Mouse (Mus musculus): ENCODE measurements around the gene Gm8994. TPM values are rescaled to one million over a fixed set of nuclear protein-coding genes. Genes with fewer than 3 reads are reported as not detected.
"Not testable (repeated sequence)": the region's sequence is repeated elsewhere in the genome, so short reads cannot be mapped to it uniquely, and the experiment has no call there.

Gene Gm8994
- total RNA-seq (2017), result not detected in 2 replicates

- not testable (repeated sequence) for ATAC-seq (replicated peaks in 1 of 2; ENCODE audit: insufficient read depth in 1 of 2, low FRiP score in 2 of 2, low TSS enrichment in 1 of 2, low read depth in 1 of 2, poor library complexity in 2 of 2, severe bottlenecking in 2 of 2)
Observed at GRCm38 (mm10) chr6:136327239-136327638, at the start of gene Gm8994. TSS of gene Gm8994 (plus strand) at chr6:136327539.

- ATAC-seq (replicated peaks in 1 of 2; ENCODE audit: insufficient read depth in 1 of 2, low FRiP score in 2 of 2, low TSS enrichment in 1 of 2, low read depth in 1 of 2, poor library complexity in 2 of 2, severe bottlenecking in 2 of 2), result no peak
Observed at GRCm38 (mm10) chr6:136277685-136278084, 49.7 kb upstream of the Gm8994 start.

- ATAC-seq (replicated peaks in 1 of 2; ENCODE audit: insufficient read depth in 1 of 2, low FRiP score in 2 of 2, low TSS enrichment in 1 of 2, low read depth in 1 of 2, poor library complexity in 2 of 2, severe bottlenecking in 2 of 2), result no peak
Observed at GRCm38 (mm10) chr6:136284565-136284964, 42.8 kb upstream of the Gm8994 start.

- no peak for ATAC-seq (replicated peaks in 1 of 2; ENCODE audit: insufficient read depth in 1 of 2, low FRiP score in 2 of 2, low TSS enrichment in 1 of 2, low read depth in 1 of 2, poor library complexity in 2 of 2, severe bottlenecking in 2 of 2)
Observed at GRCm38 (mm10) chr6:136286180-136286579, 41.2 kb upstream of the Gm8994 start.

- no peak for ATAC-seq (replicated peaks in 1 of 2; ENCODE audit: insufficient read depth in 1 of 2, low FRiP score in 2 of 2, low TSS enrichment in 1 of 2, low read depth in 1 of 2, poor library complexity in 2 of 2, severe bottlenecking in 2 of 2)
Observed at GRCm38 (mm10) chr6:136286589-136286988, 40.8 kb upstream of the Gm8994 start.

GRCm38 (mm10) chr6:136291424-136291823 lies 35.9 kb upstream of the Gm8994 start:
- ATAC-seq (replicated peaks in 1 of 2; ENCODE audit: insufficient read depth in 1 of 2, low FRiP score in 2 of 2, low TSS enrichment in 1 of 2, low read depth in 1 of 2, poor library complexity in 2 of 2, severe bottlenecking in 2 of 2), result no peak

- no peak for ATAC-seq (replicated peaks in 1 of 2; ENCODE audit: insufficient read depth in 1 of 2, low FRiP score in 2 of 2, low TSS enrichment in 1 of 2, low read depth in 1 of 2, poor library complexity in 2 of 2, severe bottlenecking in 2 of 2)
Observed at GRCm38 (mm10) chr6:136291951-136292714, 35.2 kb upstream of the Gm8994 start.

GRCm38 (mm10) chr6:136293700-136294099 lies 33.6 kb upstream of the Gm8994 start:
- no peak for ATAC-seq (replicated peaks in 1 of 2; ENCODE audit: insufficient read depth in 1 of 2, low FRiP score in 2 of 2, low TSS enrichment in 1 of 2, low read depth in 1 of 2, poor library complexity in 2 of 2, severe bottlenecking in 2 of 2)

- no peak for ATAC-seq (replicated peaks in 1 of 2; ENCODE audit: insufficient read depth in 1 of 2, low FRiP score in 2 of 2, low TSS enrichment in 1 of 2, low read depth in 1 of 2, poor library complexity in 2 of 2, severe bottlenecking in 2 of 2)
Observed at GRCm38 (mm10) chr6:136295821-136296220, 31.5 kb upstream of the Gm8994 start.

GRCm38 (mm10) chr6:136296251-136296650 lies 31.1 kb upstream of the Gm8994 start:
- ATAC-seq (replicated peaks in 1 of 2; ENCODE audit: insufficient read depth in 1 of 2, low FRiP score in 2 of 2, low TSS enrichment in 1 of 2, low read depth in 1 of 2, poor library complexity in 2 of 2, severe bottlenecking in 2 of 2), result no peak

GRCm38 (mm10) chr6:136303514-136303913 lies 23.8 kb upstream of the Gm8994 start:
- no peak for ATAC-seq (replicated peaks in 1 of 2; ENCODE audit: insufficient read depth in 1 of 2, low FRiP score in 2 of 2, low TSS enrichment in 1 of 2, low read depth in 1 of 2, poor library complexity in 2 of 2, severe bottlenecking in 2 of 2)

GRCm38 (mm10) chr6:136304369-136304988 lies 22.9 kb upstream of the Gm8994 start:
- no peak for ATAC-seq (replicated peaks in 1 of 2; ENCODE audit: insufficient read depth in 1 of 2, low FRiP score in 2 of 2, low TSS enrichment in 1 of 2, low read depth in 1 of 2, poor library complexity in 2 of 2, severe bottlenecking in 2 of 2)

- ATAC-seq (replicated peaks in 1 of 2; ENCODE audit: insufficient read depth in 1 of 2, low FRiP score in 2 of 2, low TSS enrichment in 1 of 2, low read depth in 1 of 2, poor library complexity in 2 of 2, severe bottlenecking in 2 of 2), result 0 out of 4 replicates have a peak, but pooled peaks of 1 of the 2 experiments have one; percentile 12
Observed at GRCm38 (mm10) chr6:136309487-136309886, 17.9 kb upstream of the Gm8994 start.

GRCm38 (mm10) chr6:136328416-136328815 lies 1.1 kb downstream of the Gm8994 start:
- ATAC-seq (replicated peaks in 1 of 2; ENCODE audit: insufficient read depth in 1 of 2, low FRiP score in 2 of 2, low TSS enrichment in 1 of 2, low read depth in 1 of 2, poor library complexity in 2 of 2, severe bottlenecking in 2 of 2), result not testable (repeated sequence)

- ATAC-seq (replicated peaks in 1 of 2; ENCODE audit: insufficient read depth in 1 of 2, low FRiP score in 2 of 2, low TSS enrichment in 1 of 2, low read depth in 1 of 2, poor library complexity in 2 of 2, severe bottlenecking in 2 of 2), result no peak
Observed at GRCm38 (mm10) chr6:136340669-136341068, 13.3 kb downstream of the Gm8994 start.

GRCm38 (mm10) chr6:136341093-136341492 lies 13.8 kb downstream of the Gm8994 start:
- no peak for ATAC-seq (replicated peaks in 1 of 2; ENCODE audit: insufficient read depth in 1 of 2, low FRiP score in 2 of 2, low TSS enrichment in 1 of 2, low read depth in 1 of 2, poor library complexity in 2 of 2, severe bottlenecking in 2 of 2)

- no peak for ATAC-seq (replicated peaks in 1 of 2; ENCODE audit: insufficient read depth in 1 of 2, low FRiP score in 2 of 2, low TSS enrichment in 1 of 2, low read depth in 1 of 2, poor library complexity in 2 of 2, severe bottlenecking in 2 of 2)
Observed at GRCm38 (mm10) chr6:136343868-136344267, 16.5 kb downstream of the Gm8994 start.

- ATAC-seq (replicated peaks in 1 of 2; ENCODE audit: insufficient read depth in 1 of 2, low FRiP score in 2 of 2, low TSS enrichment in 1 of 2, low read depth in 1 of 2, poor library complexity in 2 of 2, severe bottlenecking in 2 of 2), result no peak
Observed at GRCm38 (mm10) chr6:136345034-136345433, 17.7 kb downstream of the Gm8994 start.

GRCm38 (mm10) chr6:136345641-136346040 lies 18.3 kb downstream of the Gm8994 start:
- no peak for ATAC-seq (replicated peaks in 1 of 2; ENCODE audit: insufficient read depth in 1 of 2, low FRiP score in 2 of 2, low TSS enrichment in 1 of 2, low read depth in 1 of 2, poor library complexity in 2 of 2, severe bottlenecking in 2 of 2)
